Mouse (Mus musculus): ENCODE data around the gene Prpf38b. TPM values are rescaled to one million over a fixed set of nuclear protein-coding genes. Genes with fewer than 3 reads are reported as not detected.

The Prpf38b gene
- 198 and 227 TPM in 2 replicates for polyA plus RNA-seq (2012; ENCODE audit: insufficient read depth, insufficient read length, missing spikeins)

DNA sequence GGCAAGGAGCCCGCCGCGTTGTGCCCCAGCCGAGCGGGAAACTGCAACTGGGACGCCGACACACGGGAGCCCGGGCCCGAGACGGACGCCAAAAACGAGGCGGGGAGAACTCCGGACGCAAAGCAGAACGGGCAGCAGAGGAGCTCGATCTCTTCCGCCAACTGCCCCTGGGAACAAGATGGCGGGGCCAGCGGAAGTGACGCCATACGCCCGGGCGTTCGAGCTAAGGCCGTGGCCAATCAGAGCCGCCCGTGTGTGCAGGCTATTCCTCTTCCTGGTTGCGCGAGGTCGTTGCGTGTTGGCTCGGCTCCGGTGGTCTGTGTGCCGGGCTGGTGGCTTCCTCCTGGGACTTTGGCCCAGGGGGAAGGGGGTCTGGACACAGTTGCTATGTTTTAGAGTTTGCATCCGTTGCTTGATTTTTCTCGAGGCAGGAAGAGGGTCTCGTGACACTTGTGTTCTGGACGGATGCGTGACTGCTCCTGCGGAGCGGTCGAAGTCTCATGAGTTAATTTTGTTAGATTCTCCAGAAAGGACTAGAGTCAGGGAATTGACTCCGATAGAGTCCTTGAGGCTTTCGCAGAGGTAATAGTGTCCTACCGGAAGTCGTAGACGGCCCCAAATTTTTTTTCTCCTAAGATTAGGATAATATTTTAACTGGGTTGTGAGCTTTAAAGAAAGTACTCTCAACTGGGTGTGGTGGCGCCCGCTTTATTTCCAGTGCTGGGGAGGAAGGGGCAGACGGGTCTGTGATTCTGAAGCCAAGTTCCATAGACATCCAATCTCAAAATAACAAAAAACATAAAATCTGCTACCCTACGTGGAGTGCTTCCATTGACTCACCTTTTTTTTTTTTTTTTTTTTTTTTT, at the start of gene Prpf38b:
Gene Prpf38b (minus strand): TSS at position 180 of the 866 bp plus-strand sequence.
- Histone ChIP-seq H3K4me1 (ENCODE audit: control insufficient read depth, insufficient read depth, low read length) (peaks cover 16% of the 10 kb centered on the region), H3K27ac (ENCODE audit: insufficient read depth, low read depth, low read length) (peak within 1 kb of the TSS; percentile 93), H3K4me3 (ENCODE audit: insufficient read depth, low read length) (peak within 1 kb of the TSS; percentile 84)
- TF ChIP-seq POLR2A (IDR thresholded peaks at IDR 0.05; ENCODE audit: borderline replicate concordance, low read depth, low read length) (peak; percentile 85; the same call in 1 of the 2 replicates), CTCF (IDR thresholded peaks at IDR 0.05; ENCODE audit: low read depth, low read length) (no peak)

GRCm38 (mm10) chr3:108961226-108961625, 49.7 kb upstream of the Prpf38b start:
- H3K4me3 ChIP-seq (ENCODE audit: insufficient read depth, low read length): no peak overlapping the region
- TF ChIP-seq CTCF (IDR thresholded peaks at IDR 0.05; ENCODE audit: low read depth, low read length) (no peak), POLR2A (IDR thresholded peaks at IDR 0.05; ENCODE audit: borderline replicate concordance, low read depth, low read length) (no peak)

DNA sequence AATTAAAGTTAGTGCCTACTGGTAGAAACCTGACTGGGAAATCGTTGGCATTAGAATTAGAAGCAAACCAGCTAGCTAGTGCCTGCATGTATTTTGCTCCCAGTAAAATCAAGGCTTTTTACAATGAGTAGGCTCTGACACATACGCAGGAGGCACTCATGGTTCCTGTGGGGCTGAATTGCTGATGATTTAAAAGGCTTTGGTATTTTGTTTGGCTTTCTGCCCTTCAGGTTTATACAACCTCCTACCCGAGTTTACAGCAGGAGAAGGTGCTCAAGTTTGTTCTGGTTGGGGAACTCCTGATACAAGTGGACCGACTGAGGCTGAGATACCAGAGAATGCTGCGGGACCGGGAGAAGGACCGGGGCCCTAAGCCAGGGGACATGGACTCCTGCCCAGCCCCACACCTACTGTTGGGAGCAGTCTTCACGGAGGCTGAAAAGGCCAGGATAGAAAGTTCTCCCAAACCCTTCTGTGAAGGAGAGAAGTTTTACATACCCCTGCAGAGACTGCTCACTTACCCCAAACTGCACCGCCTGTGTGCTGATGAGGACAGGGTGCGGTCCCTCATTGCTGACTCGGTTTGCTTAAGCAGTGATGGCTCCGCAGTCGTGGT, 48.3 kb upstream of the Prpf38b start:
- Histone ChIP-seq H3K4me1 (ENCODE audit: control insufficient read depth, insufficient read depth, low read length) (peaks cover 14% of the 10 kb centered on the region), H3K4me3 (ENCODE audit: insufficient read depth, low read length) (no peak overlapping the region), H3K27ac (ENCODE audit: insufficient read depth, low read depth, low read length) (no peak overlapping the region)
- TF ChIP-seq CTCF (IDR thresholded peaks at IDR 0.05; ENCODE audit: low read depth, low read length): no peak
- no peak for TF ChIP-seq POLR2A (IDR thresholded peaks at IDR 0.05; ENCODE audit: borderline replicate concordance, low read depth, low read length)

More at GRCm38 (mm10) chr3:108961226-108961625, 49.7 kb upstream of the Prpf38b start:
- H3K4me1 ChIP-seq (ENCODE audit: control insufficient read depth, insufficient read depth, low read length): peaks cover 17% of the 10 kb centered on the region
- H3K27ac ChIP-seq (ENCODE audit: insufficient read depth, low read depth, low read length): no peak overlapping the region

DNA sequence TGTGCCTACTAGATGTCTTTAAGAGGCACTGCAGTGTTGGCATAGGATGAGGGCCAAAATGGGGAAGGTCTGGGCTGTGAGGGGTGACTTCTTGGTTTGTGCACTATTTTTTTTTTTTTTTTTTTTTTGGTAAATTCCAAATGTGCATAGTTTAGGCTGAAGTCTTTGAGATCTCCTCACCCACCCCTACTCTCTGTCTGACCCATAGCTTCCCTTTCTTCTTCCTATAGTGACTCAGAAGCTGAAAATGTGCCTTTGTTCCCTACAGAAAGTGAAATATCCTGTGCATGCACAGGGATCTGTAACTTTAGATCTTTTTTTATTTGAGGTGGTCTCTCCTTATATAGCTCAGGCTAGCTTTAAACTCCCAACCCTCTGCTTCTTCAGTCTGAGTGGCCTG, 46.4 kb upstream of the Prpf38b start:
- TF ChIP-seq POLR2A (IDR thresholded peaks at IDR 0.05; ENCODE audit: borderline replicate concordance, low read depth, low read length): no peak
- TF ChIP-seq CTCF (IDR thresholded peaks at IDR 0.05; ENCODE audit: low read depth, low read length): no peak
- Histone ChIP-seq H3K4me3 (ENCODE audit: insufficient read depth, low read length) (no peak overlapping the region), H3K27ac (ENCODE audit: insufficient read depth, low read depth, low read length) (peak overlapping the region; percentile 54), H3K4me1 (ENCODE audit: control insufficient read depth, insufficient read depth, low read length) (peaks cover 14% of the 10 kb centered on the region)

- H3K27ac ChIP-seq (ENCODE audit: insufficient read depth, low read depth, low read length): no peak overlapping the region
- no peaks in the 10 kb centered on the region for H3K4me1 ChIP-seq (ENCODE audit: control insufficient read depth, insufficient read depth, low read length)
- H3K4me3 ChIP-seq (ENCODE audit: insufficient read depth, low read length): no peak overlapping the region
- TF ChIP-seq CTCF (IDR thresholded peaks at IDR 0.05; ENCODE audit: low read depth, low read length) (no peak), POLR2A (IDR thresholded peaks at IDR 0.05; ENCODE audit: borderline replicate concordance, low read depth, low read length) (no peak)
These were observed 29.5 kb upstream of the Prpf38b start for GRCm38 (mm10) chr3:108940996-108941395.

- no peak for TF ChIP-seq POLR2A (IDR thresholded peaks at IDR 0.05; ENCODE audit: borderline replicate concordance, low read depth, low read length)
- TF ChIP-seq CTCF (IDR thresholded peaks at IDR 0.05; ENCODE audit: low read depth, low read length): no peak
- Histone ChIP-seq H3K4me3 (ENCODE audit: insufficient read depth, low read length) (no peak within 1 kb of the TSS), H3K27ac (ENCODE audit: insufficient read depth, low read depth, low read length) (no peak within 1 kb of the TSS), H3K4me1 (ENCODE audit: control insufficient read depth, insufficient read depth, low read length) (no peaks in the 10 kb centered on the region)
These were observed 28.6 kb upstream of the Prpf38b start, which contains the start of gene Gm9857 for GRCm38 (mm10) chr3:108940001-108940633. Gene Gm9857 (minus strand): TSS chr3:108940445.

GRCm38 (mm10) chr3:108939573-108939972, 28.0 kb upstream of the Prpf38b start, which contains the start of gene Henmt1:
Gene Henmt1 (plus strand): TSS chr3:108939873.
- Histone ChIP-seq H3K27ac (ENCODE audit: insufficient read depth, low read depth, low read length) (no peak within 1 kb of the TSS), H3K4me1 (ENCODE audit: control insufficient read depth, insufficient read depth, low read length) (no peaks in the 10 kb centered on the region), H3K4me3 (ENCODE audit: insufficient read depth, low read length) (no peak within 1 kb of the TSS)
- TF ChIP-seq POLR2A (IDR thresholded peaks at IDR 0.05; ENCODE audit: borderline replicate concordance, low read depth, low read length) (no peak), CTCF (IDR thresholded peaks at IDR 0.05; ENCODE audit: low read depth, low read length) (no peak)

- Histone ChIP-seq H3K27ac (ENCODE audit: insufficient read depth, low read depth, low read length) (no peak overlapping the region), H3K4me3 (ENCODE audit: insufficient read depth, low read length) (no peak overlapping the region), H3K4me1 (ENCODE audit: control insufficient read depth, insufficient read depth, low read length) (peaks cover 3% of the 10 kb centered on the region)
- no peak for TF ChIP-seq CTCF (IDR thresholded peaks at IDR 0.05; ENCODE audit: low read depth, low read length)
- TF ChIP-seq POLR2A (IDR thresholded peaks at IDR 0.05; ENCODE audit: borderline replicate concordance, low read depth, low read length): no peak
These were observed 27.2 kb upstream of the Prpf38b start for GRCm38 (mm10) chr3:108938691-108939090.

DNA sequence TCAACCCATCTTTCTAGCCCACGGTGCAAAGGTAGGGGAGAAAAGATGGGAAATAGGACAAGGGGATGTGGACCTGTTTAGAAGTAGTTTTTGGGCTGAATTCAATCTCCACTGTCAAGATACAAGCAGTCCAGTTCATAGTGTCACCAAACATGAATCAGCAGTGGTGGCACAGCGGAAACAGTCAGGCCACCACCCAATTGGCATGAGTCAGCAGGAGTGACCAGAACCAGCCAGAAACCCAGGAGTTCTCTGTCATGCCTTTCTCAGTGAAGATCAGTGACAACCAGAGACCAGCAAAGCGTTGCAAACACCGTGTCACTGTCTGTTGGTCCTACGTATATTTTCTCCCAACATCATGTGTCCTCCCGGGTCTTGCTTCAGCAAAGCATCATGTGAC, 22.0 kb upstream of the Prpf38b start:
- no peak overlapping the region for H3K27ac ChIP-seq (ENCODE audit: insufficient read depth, low read depth, low read length)
- H3K4me1 ChIP-seq (ENCODE audit: control insufficient read depth, insufficient read depth, low read length): peaks cover 6% of the 10 kb centered on the region
- H3K4me3 ChIP-seq (ENCODE audit: insufficient read depth, low read length): no peak overlapping the region
- TF ChIP-seq POLR2A (IDR thresholded peaks at IDR 0.05; ENCODE audit: borderline replicate concordance, low read depth, low read length) (no peak), CTCF (IDR thresholded peaks at IDR 0.05; ENCODE audit: low read depth, low read length) (no peak)

Measured in bone marrow macrophage, adult 2 months (primary cell).